Mouse (Mus musculus) layer of hippocampus, postnatal 14 days (tissue): ENCODE results near the gene Cacna1h. TPM values are rescaled to one million over a fixed set of nuclear protein-coding genes. Genes with fewer than 3 reads are reported as not detected.
A peak's percentile ranks its signal among the peaks of the same experiment; 100 is the strongest.

ENCODE experiments used
- DNase-seq, 2 experiments: peaks; one replicate each; pipeline ENCODE4 v3.0.0; 2021 to 2022; ENCODE audit warnings: low spot score in 2 of 2, mixed read lengths in 1 of 2
- total RNA-seq, 2 experiments: library from RNA; stranded (reverse); gene quantifications; 2 replicates each; pipeline ENCODE4 v1.2.3; 2021

Gene Cacna1h
- total RNA-seq, 2 experiments from 2014 or later, result 80.9 to 98.4 TPM

- peak; percentile 61 to 63 for DNase-seq
Observed at GRCm38 (mm10) chr17:25333943-25334342, 99.6 kb downstream of the Cacna1h start.

- no peak for DNase-seq
Observed at GRCm38 (mm10) chr17:25332321-25332720, 101.3 kb downstream of the Cacna1h start.

Other genes starting within 250 kb of the Cacna1h start
- 10 to 100 TPM; 17.8 to 19.2 TPM for gene BC003965, start 249.2 kb downstream of the Cacna1h start, total RNA-seq
- 10 to 100 TPM; 33.9 to 37.0 TPM for gene Unkl, start 245.4 kb downstream of the Cacna1h start, total RNA-seq
- gene Gnptg, start 193.7 kb downstream of the Cacna1h start, total RNA-seq, result 10 to 100 TPM; 64.4 to 71.9 TPM
- 10 to 100 TPM; 25.0 to 26.6 TPM for gene Tsr3, start 193.6 kb downstream of the Cacna1h start, total RNA-seq
- 10 to 100 TPM in 1 of 2 experiments, 1 to 10 TPM in 1; 9.7 to 11.3 TPM for gene Baiap3, start 177.4 kb downstream of the Cacna1h start, total RNA-seq
- 100 to 1,000 TPM; 208 to 219 TPM for gene Ube2i, start 159.2 kb downstream of the Cacna1h start, total RNA-seq
- gene Prss34, start 135.4 kb downstream of the Cacna1h start, total RNA-seq, result not detected
- not detected for gene Prss28, start 125.1 kb downstream of the Cacna1h start, total RNA-seq
- gene Prss29, start 115.1 kb downstream of the Cacna1h start, total RNA-seq, result not detected
- not detected for gene Tpsab1, start 88.2 kb downstream of the Cacna1h start, total RNA-seq
- 1 to 10 TPM in 1 of 2 experiments, under 1 TPM in 1; 0.36 to 1.8 TPM for gene Tpsb2, start 67.5 kb downstream of the Cacna1h start, total RNA-seq
- gene Tpsg1, start 64.5 kb downstream of the Cacna1h start, total RNA-seq, result not detected
- gene Tekt4, start 20.8 kb upstream of the Cacna1h start, total RNA-seq, result 1 to 10 TPM; 3.3 to 4.6 TPM
- gene Sstr5, start 63.5 kb upstream of the Cacna1h start, total RNA-seq, result under 1 TPM; 0.14 to 0.16 TPM
- 10 to 100 TPM; 78.2 to 81.1 TPM for gene Sox8, start 136.9 kb upstream of the Cacna1h start, total RNA-seq
- 10 to 100 TPM; 26.2 to 27.2 TPM for gene Lmf1, start 145.3 kb upstream of the Cacna1h start, total RNA-seq